In the genomic region with DNA sequence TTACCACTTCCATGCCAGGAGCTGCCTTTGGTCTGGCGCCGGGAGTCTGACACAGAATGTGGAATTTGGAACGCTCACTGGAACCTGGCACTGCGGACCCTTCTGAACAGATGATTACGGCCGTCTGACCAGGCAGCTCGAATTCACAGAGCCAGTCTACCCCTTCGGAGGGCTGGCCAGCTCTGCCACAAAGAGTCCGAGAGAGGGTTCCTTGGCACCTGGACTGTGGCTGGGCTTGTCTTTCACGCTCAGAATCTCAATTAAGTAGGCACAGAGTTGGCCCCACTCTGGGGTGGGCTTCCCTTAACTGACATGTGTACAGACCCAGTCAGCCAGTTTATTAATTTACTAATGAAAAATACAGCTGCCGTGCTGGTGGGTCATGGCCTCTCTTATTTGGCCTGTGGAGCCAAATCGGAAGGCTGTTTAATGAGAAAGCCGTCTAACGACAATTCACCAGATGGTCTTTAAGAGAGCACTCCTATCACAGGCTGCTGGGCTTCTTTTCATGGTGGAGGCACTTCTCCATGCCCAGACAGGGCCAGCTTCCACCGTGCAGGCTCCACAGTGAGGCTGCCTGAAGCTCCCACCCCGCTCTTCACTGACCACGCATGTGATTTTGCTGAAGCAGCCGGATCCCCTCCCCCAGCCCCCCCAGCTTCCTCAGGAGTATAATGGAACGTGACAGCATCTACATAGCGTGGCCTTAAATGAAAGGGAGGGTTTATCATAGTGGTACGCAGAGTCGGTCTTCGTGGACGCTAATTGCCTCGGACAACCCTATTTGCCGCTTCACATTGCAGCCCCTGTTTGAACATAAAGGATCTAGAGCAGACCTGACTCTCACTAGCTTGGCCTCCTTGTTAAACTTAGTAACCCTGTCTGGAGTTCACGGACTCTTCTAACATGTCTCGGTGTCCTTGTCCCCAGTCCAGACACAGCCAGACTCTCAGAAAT, we compare ENCODE assay signal across 10 mouse cellular contexts. TPM values are rescaled to one million over a fixed set of nuclear protein-coding genes. Genes with fewer than 3 reads are reported as not detected.
DNase-seq lines count a peak whose midpoint lies in the region; ATAC-seq lines count a peak whose summit lies in the region.
"Had no signal": no experiment of that assay in that cellular context is flagged by ENCODE, and none has a peak within 500 bp of the region (broad histone marks: within the 10 kb centered on the region; RNA-seq: fewer than 3 reads in every experiment).

A gene (minus strand): TSS at position 58 of the 957 bp plus-strand sequence.

- WGBS in kidney, embryonic 16.5 days, result 81% methylated on average over 28 of the region's 28 CpGs

- no peak within 1 kb of the TSS for H3K4me2 ChIP-seq in kidney, embryonic 16.5 days (replicated peaks; ENCODE audit: low read depth, low read length)

- no peaks in the 10 kb centered on the region for H3K9me3 ChIP-seq in kidney, embryonic 16.5 days (ENCODE audit: low read length)

- ATAC-seq in kidney, embryonic 16.5 days (ENCODE audit: low FRiP score, low TSS enrichment), result 0 out of 2 replicates have a peak, but pooled peaks have one; percentile 15

- no peaks in the 10 kb centered on the region for H3K27me3 ChIP-seq in kidney, embryonic 16.5 days (ENCODE audit: insufficient read depth, low read length)

- H3K36me3 ChIP-seq in kidney, embryonic 16.5 days (ENCODE audit: insufficient read depth, low read length), result no peaks in the 10 kb centered on the region

- no peak within 1 kb of the TSS for H3K27ac ChIP-seq in kidney, embryonic 16.5 days (ENCODE audit: low read length)

- intact Hi-C loops in heart, postnatal 10 days (cut with DNase I), result no loop called here

- H3K4me1 ChIP-seq in kidney, embryonic 16.5 days (ENCODE audit: insufficient read depth, low read length), result no peaks in the 10 kb centered on the region

- H3K9ac ChIP-seq in kidney, embryonic 16.5 days (replicated peaks; ENCODE audit: low read length), result no peak within 1 kb of the TSS

- DNase-seq in cerebellum, adult 9-11 months, result peak; percentile 18
- DNase-seq in cerebellum, adult 8-10 months, result no peak
- DNase-seq in right cerebral cortex, postnatal 4 days, result peak; percentile 43
- no peak for DNase-seq in right cerebral cortex, adult 2 months (ENCODE audit: low spot score in 2 of 2)
- peak; percentile 77 for DNase-seq in retina, embryonic 14.5 days (ENCODE audit: low spot score)
- DNase-seq in heart, postnatal 10 days, result no peak
- no peak for DNase-seq in embryo, embryonic 10.5 days (ENCODE audit: low spot score)

- no peak within 1 kb of the TSS for H3K4me3 ChIP-seq in kidney, embryonic 16.5 days (ENCODE audit: low read length)

RNA-seq across cellular contexts. Expression of the gene that starts here (rescaled TPM):
- polyA plus RNA-seq in kidney, embryonic 16.5 days (2015; fragmentation: Nextera tagmentation; extraction: Ambion mirVana), result not detected in 2 replicates
- total RNA-seq in heart, postnatal 10 days (2021), result not detected
- total RNA-seq: layer of hippocampus, postnatal 36 days had no signal
- polyA plus RNA-seq: small intestine, adult 2 months had no signal

Comparison
In these comparisons a context has a peak if more than half of its experiments do, and no peak if none do; other contexts are left out.
1. DNase-seq: peak in cerebellum, adult 9-11 months (single experiment), right cerebral cortex, postnatal 4 days (single experiment) and retina, embryonic 14.5 days (single experiment); none in cerebellum, adult 8-10 months (single experiment), right cerebral cortex, adult 2 months (0 of 2), heart, postnatal 10 days (0 of 2) and embryo, embryonic 10.5 days (single experiment).
2. Peak in ATAC-seq in kidney, embryonic 16.5 days; RNA of the gene not detected or under 1 TPM.